Mouse (Mus musculus) macrophage (primary cell): ENCODE measurements around the gene Zfp382. TPM values are rescaled to one million over a fixed set of nuclear protein-coding genes. Genes with fewer than 3 reads are reported as not detected.
A peak's percentile ranks its signal among the peaks of the same experiment; 100 is the strongest.
"Not testable (repeated sequence)": the region's sequence is repeated elsewhere in the genome, so short reads cannot be mapped to it uniquely, and the experiment has no call there.

Source experiments
- H3K27ac ChIP-seq: fragments of 350-480 bp; formaldehyde crosslinking; 2 replicates; pipeline ENCODE4 v1.9.0; 2021
- H3K36me3 ChIP-seq: fragments of 350-480 bp; formaldehyde crosslinking; 2 replicates; pipeline ENCODE4 v1.9.0; 2021; ENCODE audit errors: inconsistent target
- H3K4me3 ChIP-seq: fragments of 350-480 bp; formaldehyde crosslinking; 2 replicates; pipeline ENCODE4 v1.9.0; 2021; ENCODE audit errors: inconsistent target
- H3K79me2 ChIP-seq: fragments of 350-480 bp; formaldehyde crosslinking; 2 replicates; pipeline ENCODE4 v1.9.0; 2021; ENCODE audit errors: inconsistent target
- WGBS: methylation state at CpG from one replicate; pipeline ENCODE4 v1.1.7; 2026; ENCODE audit warnings: inconsistent platforms; ENCODE audit not compliant: missing documents; 5-methylcytosine and 5-hydroxymethylcytosine counted together
- polyA plus RNA-seq: library from polyadenylated mRNA; stranded (reverse); fragments of 250-400 nt; gene quantifications from 3 replicates; pipeline ENCODE4 v1.2.4, GENCODE M21; 2018; ENCODE audit warnings: inconsistent platforms

Zfp382 gene
- polyA plus RNA-seq, 1 experiment from 2014 or later: 4.3 TPM

- no peaks in the 10 kb centered on the region for H3K36me3 ChIP-seq
- H3K27ac ChIP-seq: peak overlapping the region; percentile 80
- WGBS: 21% methylated on average over 11 of the region's 11 CpGs
- H3K4me3 ChIP-seq: peak overlapping the region; percentile 95
- H3K79me2 ChIP-seq: peaks cover 41% of the 10 kb centered on the region
Measured at GRCm38 (mm10) chr7:30170283-30170951, 48.7 kb downstream of the Zfp382 start.

DNA sequence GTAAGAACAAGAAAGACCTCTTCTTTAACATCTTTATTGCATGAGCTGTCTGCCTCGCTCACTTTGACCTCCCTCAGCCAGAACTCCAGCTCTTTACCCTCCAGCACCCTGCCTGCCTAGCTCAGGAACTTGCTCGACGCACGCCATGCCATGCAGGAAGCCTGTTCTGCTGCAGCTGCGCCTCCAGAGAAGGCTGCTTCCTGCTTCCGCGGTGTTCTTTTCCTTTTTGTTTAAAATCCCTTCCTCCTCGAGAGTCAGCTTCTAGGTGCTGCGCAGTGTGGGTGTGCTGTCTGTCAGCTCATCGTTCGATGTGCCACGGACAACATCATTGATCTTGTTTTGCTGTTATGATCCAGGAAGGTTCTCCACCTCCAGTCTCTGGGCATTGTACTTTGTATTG, 54.7 kb downstream of the Zfp382 start:
- H3K36me3 ChIP-seq: peaks cover 14% of the 10 kb centered on the region; the same call in 1 of the 2 replicates
- H3K79me2 ChIP-seq: no peaks in the 10 kb centered on the region
- H3K27ac ChIP-seq: no peak overlapping the region
- 36% methylated on average over 12 of the region's 12 CpGs for WGBS
- H3K4me3 ChIP-seq: no peak overlapping the region

DNA sequence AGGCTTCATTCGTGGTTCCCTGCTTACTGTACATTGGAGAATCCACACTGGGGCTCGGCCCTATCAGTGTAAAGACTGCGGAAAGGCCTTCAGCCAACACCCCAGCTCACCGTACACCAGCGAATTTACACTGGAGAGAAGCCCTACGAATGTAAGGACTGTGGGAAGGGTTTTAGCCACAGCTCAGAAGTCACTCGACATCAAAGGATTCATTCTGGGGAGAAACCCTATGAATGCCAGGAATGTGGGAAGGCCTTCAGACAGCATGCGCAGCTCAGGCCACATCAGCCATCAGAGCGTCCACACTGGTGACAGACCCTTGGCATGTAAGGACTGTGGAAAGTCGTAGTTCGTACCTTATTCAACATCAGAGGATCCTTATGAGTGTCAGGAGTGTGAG, 56.5 kb downstream of the Zfp382 start:
- 97% methylated on average over 11 of the region's 11 CpGs for WGBS
- Histone ChIP-seq H3K36me3 (peaks cover 14% of the 10 kb centered on the region; the same call in 1 of the 2 replicates), H3K4me3 (no peak overlapping the region), H3K79me2 (no peaks in the 10 kb centered on the region), H3K27ac (no peak overlapping the region)

- WGBS: 4% methylated on average over 4 of the region's 4 CpGs
- peaks cover 14% of the 10 kb centered on the region; the same call in 1 of the 2 replicates for H3K36me3 ChIP-seq
- H3K27ac ChIP-seq: no peak overlapping the region
- H3K4me3 ChIP-seq: no peak overlapping the region
- no peaks in the 10 kb centered on the region for H3K79me2 ChIP-seq
Measured at GRCm38 (mm10) chr7:30181308-30181707, 59.6 kb downstream of the Zfp382 start.

DNA sequence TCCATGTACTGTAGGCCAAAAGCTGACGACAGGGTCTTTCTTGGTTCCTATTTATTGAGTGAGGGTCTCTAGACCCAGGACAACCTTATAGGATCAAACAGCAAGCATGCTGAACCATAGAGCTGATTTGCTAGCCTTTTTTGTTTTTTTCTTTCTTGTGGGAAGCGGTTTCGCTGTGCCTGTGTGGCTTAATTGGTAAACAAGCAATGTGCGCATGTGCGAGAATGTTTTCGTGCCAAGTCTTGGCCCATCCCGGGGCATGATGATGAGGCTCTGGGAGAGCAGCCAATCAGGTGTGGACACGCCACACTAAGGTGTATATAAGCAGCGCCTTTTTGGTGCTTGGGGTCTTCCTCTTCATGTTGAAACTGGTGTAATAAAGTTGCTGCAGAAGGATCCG, 60.2 kb downstream of the Zfp382 start:
- H3K79me2 ChIP-seq, H3K27ac ChIP-seq, H3K4me3 ChIP-seq: not testable (repeated sequence)
- WGBS: 90% methylated on average over 10 of the region's 10 CpGs
- peaks cover 19% of the 10 kb centered on the region for H3K36me3 ChIP-seq

DNA sequence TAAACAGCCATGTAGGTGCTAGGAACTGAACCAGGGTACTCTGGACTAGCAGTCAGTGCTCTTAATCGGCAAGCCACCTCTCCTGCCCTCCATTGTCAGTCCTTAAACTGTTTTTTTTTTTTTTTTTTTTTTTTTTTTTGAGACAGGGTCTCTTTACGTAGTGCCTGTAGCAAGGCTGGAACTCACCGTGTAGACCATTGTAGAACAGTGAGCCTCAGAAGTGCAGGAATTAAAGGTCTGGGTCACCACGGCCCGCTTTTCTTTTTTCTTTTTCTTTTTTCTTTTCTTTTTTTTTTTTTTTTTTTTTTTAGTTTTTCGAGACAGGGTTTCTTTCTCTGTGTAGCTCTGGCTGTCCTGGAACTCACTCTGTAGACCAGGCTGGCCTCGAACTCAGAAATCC, 61.4 kb downstream of the Zfp382 start:
- H3K36me3 ChIP-seq: peaks cover 24% of the 10 kb centered on the region
- not testable (repeated sequence) for H3K27ac ChIP-seq, H3K79me2 ChIP-seq, H3K4me3 ChIP-seq
- 86% methylated on average over 3 of the region's 7 CpGs for WGBS

DNA sequence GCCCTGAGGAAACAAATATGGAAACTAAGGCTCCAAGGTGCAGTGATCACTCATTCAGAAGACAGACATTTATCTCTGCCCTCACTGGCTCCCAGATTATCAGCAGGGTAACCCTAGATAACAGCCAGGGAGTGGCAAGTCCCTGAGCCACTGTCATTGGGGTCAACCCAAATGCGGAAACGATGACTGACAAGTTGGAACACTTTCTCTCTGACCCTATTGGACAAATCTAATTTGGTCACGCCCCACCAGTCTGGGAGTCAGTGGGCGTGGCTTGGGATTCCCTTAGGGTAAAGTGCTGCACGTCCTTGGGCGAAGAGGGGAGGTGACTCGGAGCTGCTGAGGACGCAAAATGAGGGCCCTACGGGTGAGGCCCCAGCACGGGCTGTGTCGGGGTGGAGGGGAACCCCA, 62.1 kb downstream of the Zfp382 start, which contains the start of gene Cox7a1:
Gene Cox7a1 (plus strand): TSS at position 266 of the 411 bp plus-strand sequence.
- H3K36me3 ChIP-seq: peaks cover 24% of the 10 kb centered on the region

More for the DNA sequence above, 62.1 kb downstream of the Zfp382 start, which contains the start of gene Cox7a1:
- Histone ChIP-seq H3K27ac (peak within 1 kb of the TSS; percentile 52), H3K79me2 (no peaks in the 10 kb centered on the region), H3K4me3 (peak within 1 kb of the TSS; percentile 27)
- WGBS: 2% methylated on average over 11 of the region's 11 CpGs

Other genes with a start within 250 kb of the Zfp382 start
- 2.9 to 5.0 TPM (median 3.6 TPM) in 3 replicates for gene Zfp27, start 215.4 kb upstream of the Zfp382 start, polyA plus RNA-seq
- 1.3 to 2.7 TPM (median 1.6 TPM) in 3 replicates for gene Zfp383, start 213.7 kb upstream of the Zfp382 start, polyA plus RNA-seq
- gene Zfp74, start 167.9 kb upstream of the Zfp382 start, polyA plus RNA-seq: 4.4 to 6.4 TPM (median 5.5 TPM) in 3 replicates
- gene Zfp568, start 138.0 kb upstream of the Zfp382 start, polyA plus RNA-seq: 2.6 to 4.6 TPM (median 2.8 TPM) in 3 replicates
- 1.3 to 1.7 TPM (median 1.5 TPM) in 3 replicates for gene Zfp14, start 70.6 kb upstream of the Zfp382 start, polyA plus RNA-seq
- gene Zfp82, start 49.0 kb upstream of the Zfp382 start, polyA plus RNA-seq: 2.3 to 2.6 TPM (median 2.5 TPM) in 3 replicates
- not detected in 3 replicates for gene Gm26920, start 31.5 kb upstream of the Zfp382 start, polyA plus RNA-seq
- gene Zfp566, start 31.4 kb upstream of the Zfp382 start, polyA plus RNA-seq: 1.9 to 2.1 TPM (median 2.0 TPM) in 3 replicates
- 12.5 to 26.3 TPM (median 21.7 TPM) in 3 replicates for gene Zfp260, start 27.2 kb upstream of the Zfp382 start, polyA plus RNA-seq
- gene Zfp146, start 47.8 kb downstream of the Zfp382 start, polyA plus RNA-seq: 17.2 to 34.1 TPM (median 30.3 TPM) in 3 replicates
- gene Cox7a1, start 62.2 kb downstream of the Zfp382 start, polyA plus RNA-seq: 6.1 to 9.1 TPM (median 8.4 TPM) in 3 replicates
- 404 to 602 TPM (median 510 TPM) in 3 replicates for gene Capns1, start 76.9 kb downstream of the Zfp382 start, polyA plus RNA-seq
- gene Polr2i, start 110.0 kb downstream of the Zfp382 start, polyA plus RNA-seq: 34.2 to 47.5 TPM (median 41.3 TPM) in 3 replicates
- 57.6 to 136 TPM (median 89.3 TPM) in 3 replicates for gene Tbcb, start 110.3 kb downstream of the Zfp382 start, polyA plus RNA-seq
- gene Ovol3, start 113.8 kb downstream of the Zfp382 start, polyA plus RNA-seq: not detected in 3 replicates
- 0.34 to 0.72 TPM in 2 of 3 replicates, not detected in the other for gene Thap8, start 158.2 kb downstream of the Zfp382 start, polyA plus RNA-seq
- 10.4 to 24.4 TPM (median 15.1 TPM) in 3 replicates for gene Wdr62, start 158.5 kb downstream of the Zfp382 start, polyA plus RNA-seq
- gene Clip3, start 169.8 kb downstream of the Zfp382 start, polyA plus RNA-seq: 0.07 to 0.59 TPM in 2 of 3 replicates, not detected in the other
- 16.1 to 25.9 TPM (median 25.1 TPM) in 3 replicates for gene Alkbh6, start 186.8 kb downstream of the Zfp382 start, polyA plus RNA-seq
- 0.30 to 0.82 TPM (median 0.74 TPM) in 3 replicates for gene Syne4, start 192.9 kb downstream of the Zfp382 start, polyA plus RNA-seq
- gene E130208F15Rik, start 199.8 kb downstream of the Zfp382 start, polyA plus RNA-seq: 0.33 to 0.57 TPM (median 0.33 TPM) in 3 replicates
- 4.6 to 6.7 TPM (median 5.0 TPM) in 3 replicates for gene Sdhaf1, start 202.0 kb downstream of the Zfp382 start, polyA plus RNA-seq
- gene Lrfn3, start 240.8 kb downstream of the Zfp382 start, polyA plus RNA-seq: 0.07 TPM in 1 of 3 replicates, not detected in the others